Mouse (Mus musculus) embryonic facial prominence, embryonic 13.5 days (tissue): Measurements from ENCODE around the gene Mapk1. TPM values are rescaled to one million over a fixed set of nuclear protein-coding genes. Genes with fewer than 3 reads are reported as not detected.

ENCODE experiments used
- ATAC-seq: fragments of 200-750 bp; cut with Nextera tagmentation; 2 replicates; pipeline ENCODE4 v1.8.0; 2017; ENCODE audit warnings: low read depth; ENCODE audit not compliant: insufficient number of reproducible peaks, insufficient read depth, low FRiP score, low TSS enrichment
- H3K27ac ChIP-seq: fragments of 300-500 bp; sonication (generic); 2 replicates; pipeline ENCODE4 v1.5.1; 2015; ENCODE audit warnings: moderate library complexity, mild to moderate bottlenecking, inconsistent platforms
- H3K27me3 ChIP-seq: fragments of 300-500 bp; sonication (generic); 2 replicates; pipeline ENCODE4 v1.6.1; 2015; ENCODE audit warnings: mild to moderate bottlenecking, inconsistent platforms
- H3K36me3 ChIP-seq: fragments of 300-500 bp; sonication (generic); 2 replicates; pipeline ENCODE4 v1.6.1; 2015; ENCODE audit warnings: mild to moderate bottlenecking, inconsistent platforms
- H3K4me1 ChIP-seq: fragments of 300-500 bp; sonication (generic); 2 replicates; pipeline ENCODE4 v1.6.1; 2015; ENCODE audit warnings: inconsistent platforms
- H3K4me2 ChIP-seq: fragments of 300-500 bp; sonication (generic); 2 replicates; pipeline ENCODE4 v1.6.1; 2015; ENCODE audit warnings: moderate library complexity, mild to moderate bottlenecking, inconsistent platforms
- H3K4me3 ChIP-seq: fragments of 300-500 bp; sonication (generic); 2 replicates; pipeline ENCODE4 v1.5.1; 2015; ENCODE audit warnings: mild to moderate bottlenecking, inconsistent platforms
- H3K9ac ChIP-seq: fragments of 300-500 bp; sonication (generic); 2 replicates; pipeline ENCODE4 v1.6.1; 2015; ENCODE audit warnings: mild to moderate bottlenecking, inconsistent platforms
- H3K9me3 ChIP-seq: fragments of 300-500 bp; sonication (generic); 2 replicates; pipeline ENCODE4 v1.6.1; 2016; ENCODE audit warnings: inconsistent platforms
- WGBS: fragments of 180-500 bp; shearing (Covaris S2); methylation state at CpG from one replicate; pipeline ENCODE4 v1.1.7; 2015; ENCODE audit warnings: mixed read lengths; 5-methylcytosine and 5-hydroxymethylcytosine counted together
- polyA plus RNA-seq: library from polyadenylated mRNA; unstranded; fragments of >200 nt; fragmentation: Nextera tagmentation; extraction: Ambion mirVana; gene quantifications from 2 replicates; pipeline ENCODE4 v1.2.1, GENCODE M21; 2015

Mapk1 gene
- polyA plus RNA-seq, 1 experiment from 2014 or later, result 136 TPM

GRCm38 (mm10) chr16:17018071-17018470 is 34.9 kb downstream of the Mapk1 start:
- Histone ChIP-seq H3K4me3 (no peak overlapping the region), H3K4me1 (0 out of 2 replicates have a peak, but pooled peaks cover 6% of the 10 kb centered on the region), H3K9me3 (no peaks in the 10 kb centered on the region), H3K36me3 (peaks cover 51% of the 10 kb centered on the region), H3K27ac (no peak overlapping the region), H3K9ac (no peak overlapping the region), H3K4me2 (no peak overlapping the region), H3K27me3 (no peaks in the 10 kb centered on the region)
- ATAC-seq, result no peak
- 64% methylated on average over 6 of the region's 6 CpGs for WGBS

GRCm38 (mm10) chr16:17024469-17025148 is 41.4 kb downstream of the Mapk1 start:
- H3K36me3 ChIP-seq, result peaks cover 78% of the 10 kb centered on the region
- 92% methylated on average over 3 of the region's 3 CpGs for whole genome bisulfite sequencing

DNA sequence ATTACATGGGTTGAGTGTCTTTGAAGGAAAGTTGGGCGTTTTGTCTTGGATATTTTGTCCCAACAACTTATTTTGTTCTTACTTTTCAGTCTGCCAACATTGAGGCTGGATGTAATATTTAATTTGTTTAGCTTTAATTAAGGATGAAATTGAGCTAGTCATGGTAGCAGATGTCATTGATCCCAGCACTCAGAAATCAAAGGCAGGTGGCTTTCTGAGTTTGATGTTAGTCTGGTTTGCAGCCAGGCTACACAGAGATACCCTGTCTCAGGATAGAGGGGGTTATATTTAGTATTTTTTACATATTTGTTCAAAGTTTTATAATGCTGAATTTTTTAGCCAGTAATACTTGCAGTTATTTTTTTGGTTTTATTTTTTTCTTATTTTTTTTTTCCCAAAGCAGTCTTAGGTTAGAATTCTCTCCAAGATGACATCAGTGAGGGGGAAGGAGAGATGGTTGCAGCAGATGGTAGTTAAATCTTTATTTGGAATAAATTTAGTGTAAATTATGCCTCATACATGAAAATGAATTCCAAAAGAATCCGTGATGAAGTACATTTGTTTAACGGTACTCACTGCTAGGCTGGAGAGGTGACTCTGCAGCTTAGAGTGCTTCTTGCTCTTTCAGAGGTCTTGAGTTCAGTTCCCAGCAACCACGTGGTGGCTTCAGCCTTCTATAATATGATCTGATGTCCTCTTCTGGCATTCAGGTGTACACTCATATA is 47.0 kb downstream of the Mapk1 start:
- 57% methylated on average over 4 of the region's 4 CpGs for WGBS
- H3K27ac ChIP-seq, result no peak overlapping the region
- no peaks in the 10 kb centered on the region for H3K27me3 ChIP-seq
- H3K9me3 ChIP-seq, result no peaks in the 10 kb centered on the region
- H3K36me3 ChIP-seq, result peaks cover 73% of the 10 kb centered on the region
- no peak overlapping the region for H3K4me2 ChIP-seq
- H3K4me3 ChIP-seq, result no peak overlapping the region
- H3K9ac ChIP-seq, result no peak overlapping the region
- ATAC-seq, result no peak
- H3K4me1 ChIP-seq, result no peaks in the 10 kb centered on the region

More at GRCm38 (mm10) chr16:17024469-17025148, 41.4 kb downstream of the Mapk1 start:
- no peaks in the 10 kb centered on the region for H3K4me1 ChIP-seq
- H3K27me3 ChIP-seq, result no peaks in the 10 kb centered on the region
- H3K9me3 ChIP-seq, result no peaks in the 10 kb centered on the region
- H3K9ac ChIP-seq, result no peak overlapping the region
- no peak overlapping the region for H3K4me3 ChIP-seq
- H3K4me2 ChIP-seq, result no peak overlapping the region
- no peak for ATAC-seq
- no peak overlapping the region for H3K27ac ChIP-seq

- Histone ChIP-seq H3K9me3 (no peaks in the 10 kb centered on the region), H3K27ac (no peak overlapping the region), H3K4me3 (no peak overlapping the region), H3K9ac (no peak overlapping the region), H3K27me3 (no peaks in the 10 kb centered on the region), H3K36me3 (peaks cover 78% of the 10 kb centered on the region), H3K4me2 (no peak overlapping the region), H3K4me1 (no peaks in the 10 kb centered on the region)
- no peak for ATAC-seq
- WGBS, result 95% methylated on average over 2 of the region's 2 CpGs
Measured at GRCm38 (mm10) chr16:17033754-17034153, 50.6 kb downstream of the Mapk1 start.

- Histone ChIP-seq H3K27ac (no peak overlapping the region), H3K4me3 (no peak overlapping the region), H3K27me3 (no peaks in the 10 kb centered on the region), H3K36me3 (peaks cover 92% of the 10 kb centered on the region), H3K4me2 (no peak overlapping the region), H3K9ac (no peak overlapping the region), H3K9me3 (no peaks in the 10 kb centered on the region), H3K4me1 (no peaks in the 10 kb centered on the region)
- 93% methylated on average over 3 of the region's 3 CpGs for WGBS
- ATAC-seq, result no peak
Measured at GRCm38 (mm10) chr16:17040716-17041115, 57.5 kb downstream of the Mapk1 start.

GRCm38 (mm10) chr16:17041417-17041816 is 58.2 kb downstream of the Mapk1 start:
- no peaks in the 10 kb centered on the region for H3K27me3 ChIP-seq
- 90% methylated on average over 1 of the region's 1 CpGs for WGBS

GRCm38 (mm10) chr16:17044320-17044719 is 61.1 kb downstream of the Mapk1 start:
- 89% methylated on average over 3 of the region's 3 CpGs for WGBS
- H3K36me3 ChIP-seq, result peaks cover 85% of the 10 kb centered on the region
- no peak for ATAC-seq

More at GRCm38 (mm10) chr16:17041417-17041816, 58.2 kb downstream of the Mapk1 start:
- no peak overlapping the region for H3K4me2 ChIP-seq
- no peaks in the 10 kb centered on the region for H3K4me1 ChIP-seq
- no peak overlapping the region for H3K27ac ChIP-seq
- no peak for ATAC-seq
- H3K9me3 ChIP-seq, result no peaks in the 10 kb centered on the region
- H3K4me3 ChIP-seq, result no peak overlapping the region
- no peak overlapping the region for H3K9ac ChIP-seq
- peaks cover 89% of the 10 kb centered on the region for H3K36me3 ChIP-seq

GRCm38 (mm10) chr16:17045287-17045686 is 62.1 kb downstream of the Mapk1 start:
- 83% methylated on average over 3 of the region's 3 CpGs for WGBS
- ATAC-seq, result no peak

More at GRCm38 (mm10) chr16:17044320-17044719, 61.1 kb downstream of the Mapk1 start:
- no peaks in the 10 kb centered on the region for H3K4me1 ChIP-seq
- H3K27me3 ChIP-seq, result no peaks in the 10 kb centered on the region
- H3K9me3 ChIP-seq, result no peaks in the 10 kb centered on the region
- H3K27ac ChIP-seq, result no peak overlapping the region
- H3K9ac ChIP-seq, result no peak overlapping the region
- no peak overlapping the region for H3K4me2 ChIP-seq
- H3K4me3 ChIP-seq, result no peak overlapping the region

GRCm38 (mm10) chr16:17049886-17050285 is 66.7 kb downstream of the Mapk1 start:
- Histone ChIP-seq H3K36me3 (peaks cover 38% of the 10 kb centered on the region), H3K9me3 (no peaks in the 10 kb centered on the region), H3K4me2 (no peak overlapping the region), H3K4me3 (no peak overlapping the region), H3K27me3 (no peaks in the 10 kb centered on the region), H3K4me1 (0 out of 2 replicates have a peak, but pooled peaks cover 3% of the 10 kb centered on the region), H3K27ac (no peak overlapping the region), H3K9ac (no peak overlapping the region)
- no peak for ATAC-seq
- 98% methylated on average over 1 of the region's 1 CpGs for WGBS

More at GRCm38 (mm10) chr16:17045287-17045686, 62.1 kb downstream of the Mapk1 start:
- Histone ChIP-seq H3K9me3 (no peaks in the 10 kb centered on the region), H3K27ac (no peak overlapping the region), H3K9ac (no peak overlapping the region), H3K36me3 (peaks cover 83% of the 10 kb centered on the region), H3K4me1 (no peaks in the 10 kb centered on the region), H3K27me3 (no peaks in the 10 kb centered on the region), H3K4me3 (no peak overlapping the region), H3K4me2 (no peak overlapping the region)

GRCm38 (mm10) chr16:17052087-17052486 is 68.9 kb downstream of the Mapk1 start:
- Histone ChIP-seq H3K4me3 (no peak overlapping the region), H3K4me1 (0 out of 2 replicates have a peak, but pooled peaks cover 3% of the 10 kb centered on the region), H3K27ac (no peak overlapping the region), H3K4me2 (no peak overlapping the region), H3K27me3 (no peaks in the 10 kb centered on the region), H3K9ac (no peak overlapping the region), H3K36me3 (peaks cover 25% of the 10 kb centered on the region), H3K9me3 (no peaks in the 10 kb centered on the region)
- ATAC-seq, result 0 out of 2 replicates have a peak, but pooled peaks have one; percentile 48
- 78% methylated on average over 7 of the region's 7 CpGs for WGBS

GRCm38 (mm10) chr16:17053903-17054302 is 70.7 kb downstream of the Mapk1 start:
- 0 out of 2 replicates have a peak, but pooled peaks cover 3% of the 10 kb centered on the region for H3K4me1 ChIP-seq
- no peak for ATAC-seq
- no peak overlapping the region for H3K4me2 ChIP-seq
- no peak overlapping the region for H3K9ac ChIP-seq
- peaks cover 8% of the 10 kb centered on the region for H3K36me3 ChIP-seq
- no peak overlapping the region for H3K4me3 ChIP-seq
- H3K27me3 ChIP-seq, result no peaks in the 10 kb centered on the region
- no peaks in the 10 kb centered on the region for H3K9me3 ChIP-seq
- H3K27ac ChIP-seq, result no peak overlapping the region
- WGBS, result 84% methylated on average over 3 of the region's 3 CpGs

GRCm38 (mm10) chr16:17055584-17055983 is 72.4 kb downstream of the Mapk1 start:
- no peak overlapping the region for H3K4me3 ChIP-seq
- H3K27ac ChIP-seq, result no peak overlapping the region
- no peaks in the 10 kb centered on the region for H3K36me3 ChIP-seq
- no peaks in the 10 kb centered on the region for H3K27me3 ChIP-seq
- ATAC-seq, result no peak
- 0 out of 2 replicates have a peak, but pooled peaks cover 3% of the 10 kb centered on the region for H3K4me1 ChIP-seq
- no peak overlapping the region for H3K9ac ChIP-seq
- H3K4me2 ChIP-seq, result no peak overlapping the region
- WGBS, result 72% methylated on average over 3 of the region's 3 CpGs
- H3K9me3 ChIP-seq, result no peaks in the 10 kb centered on the region
